Mouse (Mus musculus) spleen, adult 2 months (tissue): Measurements from ENCODE around the gene Med12. TPM values are rescaled to one million over a fixed set of nuclear protein-coding genes. Genes with fewer than 3 reads are reported as not detected.

Experiments used
- DNase-seq, 2 experiments: peaks; one replicate each; pipeline versions ENCODE4 v3.0.0 to v3.0.0-alpha.2; 2012 to 2021; ENCODE audit warnings: low spot score in 2 of 2, low read depth in 1 of 2
- H3K27ac ChIP-seq: fragments of 200-500 bp; 2 replicates; pipeline ENCODE4 v1.5.1; 2012; ENCODE audit warnings: low read length, inconsistent platforms; ENCODE audit not compliant: insufficient read depth
- H3K27me3 ChIP-seq: fragments of 200-500 bp; 2 replicates; pipeline ENCODE4 v1.6.1; 2012; ENCODE audit warnings: mild to moderate bottlenecking, moderate library complexity, low read length, inconsistent platforms; ENCODE audit not compliant: control insufficient read depth, insufficient read depth
- H3K36me3 ChIP-seq: fragments of 200-500 bp; 2 replicates; pipeline ENCODE4 v1.6.1; 2012; ENCODE audit warnings: mild to moderate bottlenecking, low read length, inconsistent platforms; ENCODE audit not compliant: control insufficient read depth, insufficient read depth
- H3K4me1 ChIP-seq: fragments of 200-500 bp; 2 replicates; pipeline ENCODE4 v1.6.1; 2011; ENCODE audit warnings: inconsistent platforms; ENCODE audit not compliant: control insufficient read depth, insufficient read depth, insufficient read length
- H3K4me3 ChIP-seq: fragments of 200-500 bp; 2 replicates; pipeline ENCODE4 v1.5.1; 2011; ENCODE audit warnings: mild to moderate bottlenecking, inconsistent platforms; ENCODE audit not compliant: insufficient read depth, insufficient read length; ENCODE audit errors: extremely low read depth
- CTCF ChIP-seq: fragments of 200-500 bp; IDR thresholded peaks from 2 replicates; pipeline ENCODE4 v1.5.1; 2011; ENCODE audit warnings: mild to moderate bottlenecking, inconsistent platforms; ENCODE audit not compliant: insufficient read depth, insufficient read length, insufficient replicate concordance; ENCODE audit errors: extremely low read depth
- POLR2A ChIP-seq: fragments of 200-500 bp; IDR thresholded peaks from 2 replicates; pipeline ENCODE4 v1.6.1; 2011; ENCODE audit warnings: low read depth, low read length, inconsistent platforms
- WGBS: fragments of 180-500 bp; shearing (Covaris S2); methylation state at CpG from one replicate; pipeline ENCODE4 v1.1.7; 2018; 5-methylcytosine and 5-hydroxymethylcytosine counted together
- polyA plus RNA-seq: library from polyadenylated mRNA; depleted of rRNA; stranded (reverse); fragments of >200 nt; gene quantifications from 2 replicates; pipeline ENCODE4 v1.2.3, GENCODE M21; 2012

Gene Med12
- polyA plus RNA-seq, 1 experiment = 236 TPM

DNA sequence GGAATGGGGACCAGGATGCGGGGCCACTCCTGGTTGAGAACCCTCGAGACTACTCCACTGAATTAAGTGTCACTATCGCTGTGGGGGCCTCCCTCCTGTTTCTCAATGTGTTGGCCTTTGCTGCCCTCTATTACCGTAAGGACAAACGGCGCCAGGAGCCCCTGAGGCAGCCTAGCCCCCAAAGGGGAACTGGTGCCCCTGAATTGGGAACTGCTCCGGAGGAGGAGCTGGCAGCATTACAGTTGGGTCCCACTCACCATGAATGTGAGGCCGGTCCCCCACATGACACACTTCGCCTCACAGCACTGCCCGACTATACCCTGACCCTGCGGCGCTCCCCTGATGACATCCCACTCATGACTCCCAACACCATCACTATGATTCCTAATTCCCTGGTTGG is 45.9 kb downstream of the Med12 start:
- Histone ChIP-seq H3K4me3 (no peak overlapping the region), H3K4me1 (no peaks in the 10 kb centered on the region), H3K27me3 (no peaks in the 10 kb centered on the region), H3K27ac (no peak overlapping the region), H3K36me3 (no peaks in the 10 kb centered on the region)
- 82% methylated on average over 12 of the region's 12 CpGs for WGBS
- no peak for DNase-seq
- no peak for TF ChIP-seq CTCF
- TF ChIP-seq POLR2A = no peak

DNA sequence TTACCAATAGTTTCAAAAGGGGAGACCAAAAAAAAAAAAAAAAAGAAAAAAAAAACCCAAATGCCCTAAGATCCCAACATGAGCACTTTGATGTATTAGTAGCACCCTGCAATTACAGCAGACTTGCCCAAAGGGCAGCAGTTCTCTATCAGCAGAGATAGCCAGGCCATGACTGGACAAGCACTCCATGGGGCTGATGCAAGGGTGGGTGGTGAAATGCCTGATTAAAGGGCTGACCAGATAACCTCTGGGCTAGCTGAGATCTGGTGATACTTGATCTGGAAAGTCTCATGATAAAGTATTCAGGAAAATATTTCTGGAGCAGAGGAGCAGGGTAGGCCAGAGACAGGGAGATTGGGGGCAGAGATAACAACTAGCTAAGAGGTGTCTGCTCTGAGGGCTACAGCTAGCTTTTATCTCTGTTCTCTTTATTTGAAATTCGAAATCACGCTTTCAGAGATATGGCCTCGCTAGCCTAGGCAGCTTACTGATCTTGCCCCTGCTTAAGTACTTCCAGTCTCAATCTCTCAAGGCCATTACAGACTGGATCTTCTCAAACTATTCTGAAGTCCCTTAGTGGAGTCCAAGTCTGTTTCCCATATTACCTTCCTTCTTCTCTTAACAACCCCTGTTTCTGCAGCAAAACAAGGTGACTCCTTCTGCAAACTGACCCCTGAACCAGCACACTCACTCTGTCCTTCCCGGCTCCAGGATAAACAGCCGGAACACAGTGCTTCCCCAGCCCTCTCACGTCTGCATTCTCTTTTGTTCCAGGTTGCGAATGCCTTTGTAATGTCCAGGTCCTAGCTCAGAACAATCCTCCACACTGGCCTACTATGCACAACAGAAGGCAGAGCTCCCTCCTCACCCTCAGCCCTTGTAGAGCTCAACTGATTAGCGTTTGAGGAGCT is 52.4 kb downstream of the Med12 start:
- Histone ChIP-seq H3K4me1 (no peaks in the 10 kb centered on the region), H3K27ac (no peak overlapping the region), H3K4me3 (no peak overlapping the region), H3K27me3 (no peaks in the 10 kb centered on the region), H3K36me3 (no peaks in the 10 kb centered on the region)
- 79% methylated on average over 8 of the region's 8 CpGs for WGBS
- DNase-seq = no peak
- TF ChIP-seq CTCF (no peak), POLR2A (no peak)

GRCm38 (mm10) chrX:101329372-101330028 is 55.7 kb downstream of the Med12 start:
- WGBS = 45% methylated on average over 10 of the region's 10 CpGs
- no peak for TF ChIP-seq POLR2A
- TF ChIP-seq CTCF = peak; percentile 43; the same call in 1 of the 2 replicates
- Histone ChIP-seq H3K4me1 (peaks cover 2% of the 10 kb centered on the region; the same call in 1 of the 2 replicates), H3K4me3 (no peak overlapping the region), H3K36me3 (no peaks in the 10 kb centered on the region), H3K27me3 (no peaks in the 10 kb centered on the region), H3K27ac (no peak overlapping the region)
- peak in 1 of 2 experiments; percentile 30 for DNase-seq

- peak overlapping the region; percentile 52 for H3K4me3 ChIP-seq
- no peak for TF ChIP-seq POLR2A
- TF ChIP-seq CTCF = no peak
- peak overlapping the region; percentile 88 for H3K27ac ChIP-seq
- WGBS = 55% methylated on average over 9 of the region's 9 CpGs
- no peak for DNase-seq
- H3K36me3 ChIP-seq = no peaks in the 10 kb centered on the region
- H3K27me3 ChIP-seq = no peaks in the 10 kb centered on the region
- H3K4me1 ChIP-seq = peaks cover 2% of the 10 kb centered on the region; the same call in 1 of the 2 replicates
These were observed 58.2 kb downstream of the Med12 start for GRCm38 (mm10) chrX:101332031-101332374.

GRCm38 (mm10) chrX:101332375-101333211 is 58.8 kb downstream of the Med12 start:
- Histone ChIP-seq H3K27me3 (no peaks in the 10 kb centered on the region), H3K36me3 (no peaks in the 10 kb centered on the region), H3K27ac (peak overlapping the region; percentile 88), H3K4me1 (peaks cover 2% of the 10 kb centered on the region; the same call in 1 of the 2 replicates), H3K4me3 (peak overlapping the region; percentile 53)
- WGBS = 32% methylated on average over 39 of the region's 49 CpGs
- no peak for TF ChIP-seq CTCF
- TF ChIP-seq POLR2A = peak; percentile 46
- DNase-seq = peak; percentile 69 to 90

DNA sequence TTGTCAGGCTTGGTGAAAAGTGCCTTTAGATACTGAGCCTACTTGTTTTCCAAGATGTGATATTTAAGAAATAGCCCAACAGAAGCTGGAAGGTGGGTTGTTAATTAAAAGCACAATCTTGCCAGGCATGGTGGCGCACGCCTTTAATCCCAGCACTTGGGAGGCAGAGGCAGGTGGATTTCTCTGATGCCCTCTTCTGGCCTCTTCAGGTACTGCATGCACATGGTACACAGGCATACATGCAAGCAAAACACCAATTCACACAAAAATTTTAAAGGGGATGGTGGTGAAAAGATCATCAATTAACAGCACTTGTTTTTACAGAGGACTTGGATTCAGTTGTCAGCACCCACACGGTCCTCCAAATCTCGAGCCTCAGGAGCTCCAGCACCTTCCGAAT is 60.8 kb downstream of the Med12 start:
- Histone ChIP-seq H3K4me1 (peaks cover 2% of the 10 kb centered on the region; the same call in 1 of the 2 replicates), H3K27me3 (no peaks in the 10 kb centered on the region), H3K27ac (no peak overlapping the region), H3K4me3 (no peak overlapping the region), H3K36me3 (no peaks in the 10 kb centered on the region)
- DNase-seq = peak in 1 of 2 experiments; percentile 7
- TF ChIP-seq POLR2A (no peak), CTCF (no peak)
- 89% methylated on average over 5 of the region's 5 CpGs for WGBS
